Mouse (Mus musculus): ENCODE data around the gene Zfp61. TPM values are rescaled to one million over a fixed set of nuclear protein-coding genes. Genes with fewer than 3 reads are reported as not detected.
A peak's percentile ranks its signal among the peaks of the same experiment; 100 is the strongest.
"Not testable (repeated sequence)": the region's sequence is repeated elsewhere in the genome, so short reads cannot be mapped to it uniquely, and the experiment has no call there.

Zfp61 gene
- total RNA-seq, 2 experiments from 2014 or later = 19.3 to 20.8 TPM

- intact Hi-C loops (cut with DNase I) = no loop called here
- peak; percentile 88 to 97 for DNase-seq (ENCODE audit: low spot score in 2 of 2)
Measured at GRCm38 (mm10) chr7:24298973-24299708, 1.9 kb downstream of the Zfp61 start.

- DNase-seq (ENCODE audit: low spot score in 2 of 2) = no peak
- intact Hi-C loops (cut with DNase I) = no loop called here
Measured at GRCm38 (mm10) chr7:24298635-24298972, 2.4 kb downstream of the Zfp61 start.

- DNase-seq (ENCODE audit: low spot score in 2 of 2) = no peak
- intact Hi-C loops (cut with DNase I) = no loop called here
Measured at GRCm38 (mm10) chr7:24297361-24298095, 3.5 kb downstream of the Zfp61 start.

- no peak for DNase-seq (ENCODE audit: low spot score in 2 of 2)
- intact Hi-C loops (cut with DNase I) = no loop called here
Measured at GRCm38 (mm10) chr7:24296386-24296785, 4.6 kb downstream of the Zfp61 start.

GRCm38 (mm10) chr7:24295376-24295775 lies 5.7 kb downstream of the Zfp61 start:
- intact Hi-C loops (cut with DNase I) = no loop called here
- no peak for DNase-seq (ENCODE audit: low spot score in 2 of 2)

GRCm38 (mm10) chr7:24294763-24295162 lies 6.3 kb downstream of the Zfp61 start:
- DNase-seq (ENCODE audit: low spot score in 2 of 2) = no peak
- intact Hi-C loops (cut with DNase I) = no loop called here

- intact Hi-C loops (cut with DNase I) = no loop called here
- no peak for DNase-seq (ENCODE audit: low spot score in 2 of 2)
Measured at GRCm38 (mm10) chr7:24293061-24293851, 7.8 kb downstream of the Zfp61 start.

GRCm38 (mm10) chr7:24291387-24292090 lies 9.5 kb downstream of the Zfp61 start:
- intact Hi-C loops (cut with DNase I) = no loop called here

GRCm38 (mm10) chr7:24290106-24290693 lies 10.8 kb downstream of the Zfp61 start:
- DNase-seq (ENCODE audit: low spot score in 2 of 2) = no peak
- intact Hi-C loops (cut with DNase I) = no loop called here

More at GRCm38 (mm10) chr7:24291387-24292090, 9.5 kb downstream of the Zfp61 start:
- DNase-seq (ENCODE audit: low spot score in 2 of 2) = no peak

GRCm38 (mm10) chr7:24288512-24288911 lies 12.5 kb downstream of the Zfp61 start:
- intact Hi-C loops (cut with DNase I) = loop anchor here (5.0 kb wide), 1 partner anchor 321 kb away; no protein-coding TSS in a partner anchor
- DNase-seq (ENCODE audit: low spot score in 2 of 2) = peak in 1 of 2 experiments; percentile 63

GRCm38 (mm10) chr7:24287670-24288069 lies 13.4 kb downstream of the Zfp61 start:
- intact Hi-C loops (cut with DNase I) = loop anchor here (5.0 kb wide), 1 partner anchor 320 kb away; no protein-coding TSS in a partner anchor
- DNase-seq (ENCODE audit: low spot score in 2 of 2) = no peak

GRCm38 (mm10) chr7:24286916-24287315 lies 14.1 kb downstream of the Zfp61 start:
- no peak for DNase-seq (ENCODE audit: low spot score in 2 of 2)
- intact Hi-C loops (cut with DNase I) = loop anchor here (5.0 kb wide), 1 partner anchor 320 kb away; no protein-coding TSS in a partner anchor

GRCm38 (mm10) chr7:24286090-24286489 lies 14.9 kb downstream of the Zfp61 start:
- DNase-seq (ENCODE audit: low spot score in 2 of 2) = no peak
- intact Hi-C loops (cut with DNase I) = loop anchor here (5.0 kb wide), 1 partner anchor 319 kb away; no protein-coding TSS in a partner anchor

- DNase-seq (ENCODE audit: low spot score in 2 of 2) = no peak
- intact Hi-C loops (cut with DNase I) = no loop called here
Measured at GRCm38 (mm10) chr7:24280858-24281145, 20.2 kb downstream of the Zfp61 start.

GRCm38 (mm10) chr7:24280031-24280857 lies 20.8 kb downstream of the Zfp61 start:
- intact Hi-C loops (cut with DNase I) = no loop called here

GRCm38 (mm10) chr7:24278771-24279170 lies 22.3 kb downstream of the Zfp61 start:
- intact Hi-C loops (cut with DNase I); DNase-seq (ENCODE audit: low spot score in 2 of 2): not testable (repeated sequence)

More at GRCm38 (mm10) chr7:24280031-24280857, 20.8 kb downstream of the Zfp61 start:
- no peak for DNase-seq (ENCODE audit: low spot score in 2 of 2)

- intact Hi-C loops (cut with DNase I) = no loop called here
- DNase-seq (ENCODE audit: low spot score in 2 of 2) = no peak
Measured at GRCm38 (mm10) chr7:24274456-24274855, 26.6 kb downstream of the Zfp61 start.

GRCm38 (mm10) chr7:24271191-24271590 lies 29.8 kb downstream of the Zfp61 start:
- intact Hi-C loops (cut with DNase I) = no loop called here
- no peak for DNase-seq (ENCODE audit: low spot score in 2 of 2)

All from left cerebral cortex, postnatal 25 days (tissue).